Mouse (Mus musculus) erythroblast, embryonic 14.5 days (primary cell): Measurements from ENCODE around the gene Erc2.

Experiments
- GATA1 ChIP-seq: IDR thresholded peaks from 2 replicates; pipeline ENCODE4 v1.6.1; 2012; ENCODE audit warnings: low read length, inconsistent platforms, mixed read lengths
- TAL1 ChIP-seq: IDR thresholded peaks from 3 replicates; pipeline ENCODE4 v1.6.1; 2012; ENCODE audit warnings: low read length, inconsistent platforms, mixed read lengths

DNA sequence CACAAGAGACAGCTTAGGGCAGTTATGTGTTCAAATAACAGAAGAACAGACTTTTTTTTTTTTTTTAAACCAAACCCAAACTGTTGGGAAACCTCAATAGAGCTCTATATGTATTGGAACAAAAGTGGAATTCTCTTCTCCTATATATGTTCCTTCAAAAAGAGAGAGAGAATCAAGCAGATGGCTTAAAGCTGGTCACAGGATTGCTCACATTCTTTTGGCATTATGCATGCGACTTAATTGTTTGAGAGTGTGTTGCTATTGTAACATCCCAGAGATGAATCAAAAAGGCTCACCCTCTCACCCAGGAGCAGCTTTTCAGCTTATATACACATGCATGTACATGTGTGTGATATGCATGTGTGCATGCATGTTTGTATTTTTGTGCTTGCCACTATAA, 903.3 kb downstream of the Erc2 start:
- TF ChIP-seq TAL1 = no peak
- TF ChIP-seq GATA1 = no peak
